Mouse (Mus musculus) limb, embryonic 11.5 days (tissue): Measurements from ENCODE around the gene Ccnd2. TPM values are rescaled to one million over a fixed set of nuclear protein-coding genes. Genes with fewer than 3 reads are reported as not detected.

Experiments used
- ATAC-seq: fragments of 200-750 bp; cut with Nextera tagmentation; 2 replicates; pipeline ENCODE4 v1.8.0; 2017; ENCODE audit warnings: low read depth; ENCODE audit not compliant: insufficient number of reproducible peaks, low FRiP score, low TSS enrichment
- DNase-seq: peaks from one replicate; pipeline ENCODE4 v3.0.0-alpha.2; 2015; ENCODE audit warnings: low spot score
- H3K27ac ChIP-seq: fragments of 300-500 bp; sonication (generic); replicated peaks from 2 replicates; pipeline ENCODE4 v1.5.1; 2014; ENCODE audit warnings: low read depth, mild to moderate bottlenecking, low read length
- H3K27me3 ChIP-seq: fragments of 300-500 bp; sonication (generic); 2 replicates; pipeline ENCODE4 v1.6.1; 2014; ENCODE audit warnings: mild to moderate bottlenecking, low read length, mixed read lengths; ENCODE audit not compliant: control insufficient read depth, insufficient read depth
- H3K36me3 ChIP-seq: fragments of 300-500 bp; sonication (generic); 2 replicates; pipeline ENCODE4 v1.6.1; 2014; ENCODE audit warnings: mild to moderate bottlenecking, low read length, moderate library complexity, mixed read lengths; ENCODE audit not compliant: control insufficient read depth, insufficient read depth
- H3K4me1 ChIP-seq: fragments of 300-500 bp; sonication (generic); 2 replicates; pipeline ENCODE4 v1.6.1; 2014; ENCODE audit warnings: low read length, mixed read lengths; ENCODE audit not compliant: control insufficient read depth, insufficient read depth
- H3K4me2 ChIP-seq: fragments of 300-500 bp; sonication (generic); 2 replicates; pipeline ENCODE4 v1.6.1; 2014; ENCODE audit warnings: low read depth, mild to moderate bottlenecking, moderate library complexity; ENCODE audit not compliant: severe bottlenecking
- H3K4me3 ChIP-seq: fragments of 300-500 bp; sonication (generic); 2 replicates; pipeline ENCODE4 v1.5.1; 2014; ENCODE audit warnings: low read depth, low read length
- H3K9ac ChIP-seq: fragments of 300-500 bp; sonication (generic); 2 replicates; pipeline ENCODE4 v1.6.1; 2014; ENCODE audit warnings: mild to moderate bottlenecking, low read length
- H3K9me3 ChIP-seq: fragments of 300-500 bp; sonication (generic); 2 replicates; pipeline ENCODE4 v1.6.1; 2016; ENCODE audit warnings: low read length; ENCODE audit not compliant: control insufficient read depth
- WGBS: fragments of 180-500 bp; shearing (Covaris S2); extraction: QIAGEN DNeasy Blood & Tissue Kit; methylation state at CpG from one replicate; pipeline ENCODE4 v1.1.7; 2014; 5-methylcytosine and 5-hydroxymethylcytosine counted together
- polyA plus RNA-seq: library from polyadenylated mRNA; unstranded; fragments of >200 nt; fragmentation: Nextera tagmentation; extraction: Ambion mirVana; gene quantifications from 2 replicates; pipeline ENCODE4 v1.2.1, GENCODE M21; 2014

Gene Ccnd2
- polyA plus RNA-seq, 1 experiment from 2014 or later = 1,097 TPM

- peaks cover 27% of the 10 kb centered on the region for H3K36me3 ChIP-seq
- no peak overlapping the region for H3K4me3 ChIP-seq
These were observed 8.3 kb downstream of the Ccnd2 start for GRCm38 (mm10) chr6:127143576-127144288.

GRCm38 (mm10) chr6:127143124-127143520, 8.9 kb downstream of the Ccnd2 start:
- Histone ChIP-seq H3K36me3 (peaks cover 27% of the 10 kb centered on the region), H3K9me3 (no peaks in the 10 kb centered on the region), H3K4me2 (no peak overlapping the region), H3K4me3 (no peak overlapping the region), H3K27ac (no peak overlapping the region), H3K9ac (no peak overlapping the region), H3K4me1 (0 out of 2 replicates have a peak, but pooled peaks cover 4% of the 10 kb centered on the region), H3K27me3 (no peaks in the 10 kb centered on the region)
- DNase-seq (no peak), ATAC-seq (0 out of 2 replicates have a peak, but pooled peaks have one; percentile 21)
- WGBS = 80% methylated on average over 10 of the region's 10 CpGs

More at GRCm38 (mm10) chr6:127143576-127144288, 8.3 kb downstream of the Ccnd2 start:
- Histone ChIP-seq H3K9ac (0 out of 2 replicates have a peak overlapping the region, but pooled peaks have one; percentile 12), H3K4me1 (0 out of 2 replicates have a peak, but pooled peaks cover 7% of the 10 kb centered on the region), H3K27me3 (no peaks in the 10 kb centered on the region), H3K27ac (no peak overlapping the region), H3K4me2 (no peak overlapping the region), H3K9me3 (no peaks in the 10 kb centered on the region)
- no peak for DNase-seq
- WGBS = 90% methylated on average over 7 of the region's 7 CpGs
- ATAC-seq = no peak

GRCm38 (mm10) chr6:127142154-127143123, 9.6 kb downstream of the Ccnd2 start:
- no peak overlapping the region for H3K4me3 ChIP-seq

GRCm38 (mm10) chr6:127138962-127139361, 13.0 kb downstream of the Ccnd2 start:
- H3K4me1 ChIP-seq = no peaks in the 10 kb centered on the region
- WGBS = 95% methylated on average over 11 of the region's 11 CpGs
- peaks cover 30% of the 10 kb centered on the region for H3K36me3 ChIP-seq

More at GRCm38 (mm10) chr6:127142154-127143123, 9.6 kb downstream of the Ccnd2 start:
- no peak overlapping the region for H3K4me2 ChIP-seq
- no peak overlapping the region for H3K27ac ChIP-seq
- 39% methylated on average over 9 of the region's 10 CpGs for WGBS
- DNase-seq (peak; percentile 79), ATAC-seq (no peak)
- no peak overlapping the region for H3K9ac ChIP-seq
- H3K9me3 ChIP-seq = no peaks in the 10 kb centered on the region
- H3K27me3 ChIP-seq = no peaks in the 10 kb centered on the region
- H3K36me3 ChIP-seq = peaks cover 30% of the 10 kb centered on the region
- H3K4me1 ChIP-seq = 0 out of 2 replicates have a peak, but pooled peaks cover 4% of the 10 kb centered on the region

GRCm38 (mm10) chr6:127133433-127134245, 18.4 kb downstream of the Ccnd2 start:
- DNase-seq = no peak
- Histone ChIP-seq H3K4me1 (no peaks in the 10 kb centered on the region), H3K9ac (no peak overlapping the region), H3K27me3 (no peaks in the 10 kb centered on the region), H3K4me3 (no peak overlapping the region), H3K27ac (no peak overlapping the region), H3K4me2 (no peak overlapping the region), H3K9me3 (no peaks in the 10 kb centered on the region), H3K36me3 (peaks cover 30% of the 10 kb centered on the region)
- WGBS = 78% methylated on average over 16 of the region's 16 CpGs
- ATAC-seq = no peak

More at GRCm38 (mm10) chr6:127138962-127139361, 13.0 kb downstream of the Ccnd2 start:
- H3K9ac ChIP-seq = no peak overlapping the region
- ATAC-seq = no peak
- H3K27ac ChIP-seq = no peak overlapping the region
- H3K9me3 ChIP-seq = no peaks in the 10 kb centered on the region
- no peak overlapping the region for H3K4me3 ChIP-seq
- no peak overlapping the region for H3K4me2 ChIP-seq
- H3K27me3 ChIP-seq = no peaks in the 10 kb centered on the region
- no peak for DNase-seq

- peaks cover 30% of the 10 kb centered on the region for H3K36me3 ChIP-seq
- DNase-seq (no peak), ATAC-seq (no peak)
- no peaks in the 10 kb centered on the region for H3K27me3 ChIP-seq
- H3K4me1 ChIP-seq = no peaks in the 10 kb centered on the region
- WGBS = 67% methylated on average over 3 of the region's 3 CpGs
- H3K4me3 ChIP-seq = no peak overlapping the region
- no peak overlapping the region for H3K27ac ChIP-seq
- H3K4me2 ChIP-seq = no peak overlapping the region
- no peaks in the 10 kb centered on the region for H3K9me3 ChIP-seq
- no peak overlapping the region for H3K9ac ChIP-seq
These were observed 19.3 kb downstream of the Ccnd2 start for GRCm38 (mm10) chr6:127132719-127133118.

- Histone ChIP-seq H3K36me3 (peaks cover 28% of the 10 kb centered on the region), H3K27ac (no peak overlapping the region), H3K4me2 (no peak overlapping the region), H3K27me3 (no peaks in the 10 kb centered on the region), H3K9me3 (no peaks in the 10 kb centered on the region), H3K4me3 (no peak overlapping the region), H3K4me1 (no peaks in the 10 kb centered on the region), H3K9ac (no peak overlapping the region)
- DNase-seq (no peak), ATAC-seq (no peak)
- 84% methylated on average over 3 of the region's 3 CpGs for WGBS
These were observed 20.0 kb downstream of the Ccnd2 start for GRCm38 (mm10) chr6:127131946-127132345.
